Mouse (Mus musculus) bone marrow, adult 2 months (tissue): ENCODE data around the gene Dgcr2. TPM values are rescaled to one million over a fixed set of nuclear protein-coding genes. Genes with fewer than 3 reads are reported as not detected.

Experiments used
- H3K27ac ChIP-seq: fragments of 200-500 bp; 2 replicates; pipeline ENCODE4 v1.5.1; 2012; ENCODE audit warnings: low read depth, mild to moderate bottlenecking, control low read depth, inconsistent platforms, low read length; ENCODE audit not compliant: control insufficient read depth, poor library complexity, insufficient read depth
- H3K4me1 ChIP-seq: fragments of 200-500 bp; 2 replicates; pipeline ENCODE4 v1.6.1; 2011; ENCODE audit warnings: low read length; ENCODE audit not compliant: control insufficient read depth, insufficient read depth
- H3K4me3 ChIP-seq: fragments of 200-500 bp; replicated peaks from 2 replicates; pipeline ENCODE3; 2011; ENCODE audit warnings: mild to moderate bottlenecking, low read depth, low read length, control low read depth; ENCODE audit not compliant: control insufficient read depth
- CTCF ChIP-seq: fragments of 200-500 bp; IDR thresholded peaks from 2 replicates; pipeline ENCODE4 v1.5.1; 2011; ENCODE audit warnings: low read length, control low read depth; ENCODE audit not compliant: control insufficient read depth, insufficient read depth
- POLR2A ChIP-seq: fragments of 200-500 bp; IDR thresholded peaks from 2 replicates; pipeline ENCODE4 v1.6.1; 2011; ENCODE audit warnings: low read depth, mild to moderate bottlenecking, control low read depth, low read length, borderline replicate concordance; ENCODE audit not compliant: control insufficient read depth
- WGBS: fragments of 180-500 bp; shearing (Covaris S2); methylation state at CpG from one replicate; pipeline ENCODE4 v1.1.7; 2018; 5-methylcytosine and 5-hydroxymethylcytosine counted together
- polyA plus RNA-seq: library from polyadenylated mRNA; stranded (reverse); fragments of >200 nt; gene quantifications from 2 replicates; pipeline ENCODE4 v1.2.4, GENCODE M21; 2011; ENCODE audit warnings: low replicate concordance; ENCODE audit not compliant: missing spikeins, insufficient read depth, insufficient read length

Gene Dgcr2
- polyA plus RNA-seq, 1 experiment: 22.4 TPM

DNA sequence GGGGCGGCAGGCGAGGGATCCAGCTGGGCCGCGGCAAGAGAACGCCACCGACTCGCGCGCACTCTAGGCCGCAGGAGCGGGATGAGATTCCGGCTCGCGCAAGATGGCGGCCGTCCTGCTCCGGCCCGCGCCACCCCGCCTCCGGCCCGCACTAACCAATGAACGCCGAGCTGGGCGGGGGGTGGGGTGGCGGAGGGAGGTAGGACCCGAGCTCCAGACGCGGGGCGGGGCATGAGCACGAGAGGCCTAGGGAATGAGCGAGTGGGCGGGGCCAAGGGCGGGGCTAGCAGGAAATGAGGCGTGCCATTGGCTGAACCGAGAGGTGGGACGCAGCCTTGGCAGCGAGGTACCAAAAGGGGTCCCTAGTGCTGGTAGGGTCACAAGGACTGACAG lies 6.8 kb downstream of the Dgcr2 start, which contains the start of gene Gm20518:
Gene Gm20518 (minus strand): TSS at position 105 of the 393 bp plus-strand sequence.
- WGBS: under 1% methylated on average over 38 of the region's 38 CpGs
- H3K4me1 ChIP-seq: peaks cover 2% of the 10 kb centered on the region; the same call in 1 of the 2 replicates
- peak within 1 kb of the TSS; percentile 92 for H3K27ac ChIP-seq
- peak within 1 kb of the TSS; percentile 94 for H3K4me3 ChIP-seq
- TF ChIP-seq CTCF: no peak
- TF ChIP-seq POLR2A: peak; percentile 86

DNA sequence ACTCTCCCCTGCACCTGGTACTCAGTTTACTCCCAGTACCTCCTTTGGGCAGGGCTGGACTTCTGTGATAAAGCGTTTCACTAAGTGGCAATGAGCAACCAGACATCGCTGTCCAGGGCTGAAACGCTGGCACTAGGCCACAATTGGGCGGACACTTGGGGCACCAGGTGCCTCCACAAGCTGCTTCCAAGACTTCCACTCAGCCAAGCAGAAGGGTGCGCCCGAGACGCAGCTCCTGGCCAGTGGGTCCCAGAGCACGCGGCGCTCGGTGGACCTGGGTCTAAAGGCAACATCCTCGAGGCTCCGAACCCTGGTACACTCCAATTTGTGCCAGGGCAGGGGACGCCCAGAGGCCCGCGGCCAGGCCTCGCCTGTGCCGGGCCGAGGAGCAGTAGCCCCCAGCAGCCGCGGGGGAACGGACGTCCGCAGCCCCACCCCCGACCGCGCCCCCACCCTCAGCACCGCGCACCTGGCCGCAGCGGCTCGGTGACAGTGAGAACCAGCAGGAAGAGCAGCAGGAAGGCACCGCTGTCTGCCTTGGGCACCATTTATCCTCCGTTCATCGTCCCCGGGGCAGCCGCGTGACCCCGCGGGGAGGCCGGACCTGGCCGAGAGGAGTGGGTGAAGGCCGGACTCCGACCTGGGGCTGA lies 7.3 kb downstream of the Dgcr2 start:
- TF ChIP-seq POLR2A (no peak), CTCF (no peak)
- peaks cover 2% of the 10 kb centered on the region; the same call in 1 of the 2 replicates for H3K4me1 ChIP-seq
- H3K27ac ChIP-seq: peak overlapping the region; percentile 92
- WGBS: under 1% methylated on average over 44 of the region's 44 CpGs
- peak overlapping the region; percentile 94 for H3K4me3 ChIP-seq

- Histone ChIP-seq H3K4me3 (peak overlapping the region; percentile 25), H3K27ac (no peak overlapping the region), H3K4me1 (peaks cover 2% of the 10 kb centered on the region; the same call in 1 of the 2 replicates)
- TF ChIP-seq POLR2A (no peak), CTCF (no peak)
- WGBS: 81% methylated on average over 2 of the region's 2 CpGs
Observed at GRCm38 (mm10) chr16:17890342-17890727, 8.0 kb downstream of the Dgcr2 start.

DNA sequence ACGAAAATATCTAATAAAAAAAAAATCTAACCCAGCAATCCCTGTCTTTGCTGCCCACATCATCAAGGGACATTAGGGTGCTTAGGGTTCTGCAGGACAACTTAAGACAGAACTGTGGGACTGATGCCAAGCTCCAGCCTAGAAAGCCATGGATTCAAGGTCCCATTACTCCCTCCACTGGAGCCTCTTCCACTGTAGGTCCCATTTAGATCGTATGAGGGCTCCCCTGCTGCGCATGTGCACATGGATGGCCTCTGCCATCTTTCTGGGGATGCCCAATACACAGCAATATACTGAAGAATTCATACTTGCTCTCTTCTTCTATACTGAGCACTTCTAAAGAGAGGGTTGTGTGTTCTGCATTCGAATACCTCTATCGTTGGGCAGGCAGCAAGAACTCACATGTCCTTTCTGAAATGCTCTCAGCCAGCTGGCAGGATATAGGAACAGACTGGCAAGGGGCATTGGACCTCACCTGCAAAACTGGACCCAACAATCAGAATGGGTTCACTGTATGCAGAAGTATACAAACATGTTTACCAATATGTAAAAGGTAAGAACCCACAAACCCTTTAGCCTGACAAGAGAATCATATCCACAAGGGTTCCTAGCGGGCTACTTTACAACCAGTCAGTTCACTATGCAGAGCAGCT lies 8.5 kb downstream of the Dgcr2 start:
- no peak for TF ChIP-seq POLR2A
- no peak for TF ChIP-seq CTCF
- 80% methylated on average over 6 of the region's 6 CpGs for WGBS
- H3K4me3 ChIP-seq: no peak overlapping the region
- H3K4me1 ChIP-seq: peaks cover 2% of the 10 kb centered on the region; the same call in 1 of the 2 replicates
- no peak overlapping the region for H3K27ac ChIP-seq

GRCm38 (mm10) chr16:17884116-17884515 lies 14.2 kb downstream of the Dgcr2 start:
- no peak overlapping the region for H3K4me3 ChIP-seq
- no peak for TF ChIP-seq CTCF
- TF ChIP-seq POLR2A: no peak
- WGBS: 81% methylated on average over 6 of the region's 6 CpGs
- H3K27ac ChIP-seq: no peak overlapping the region
- no peaks in the 10 kb centered on the region; the same call in 1 of the 2 replicates for H3K4me1 ChIP-seq

GRCm38 (mm10) chr16:17882196-17882595 lies 16.2 kb downstream of the Dgcr2 start:
- no peaks in the 10 kb centered on the region; the same call in 1 of the 2 replicates for H3K4me1 ChIP-seq
- no peak overlapping the region for H3K27ac ChIP-seq
- H3K4me3 ChIP-seq: no peak overlapping the region
- no peak for TF ChIP-seq POLR2A
- TF ChIP-seq CTCF: no peak

DNA sequence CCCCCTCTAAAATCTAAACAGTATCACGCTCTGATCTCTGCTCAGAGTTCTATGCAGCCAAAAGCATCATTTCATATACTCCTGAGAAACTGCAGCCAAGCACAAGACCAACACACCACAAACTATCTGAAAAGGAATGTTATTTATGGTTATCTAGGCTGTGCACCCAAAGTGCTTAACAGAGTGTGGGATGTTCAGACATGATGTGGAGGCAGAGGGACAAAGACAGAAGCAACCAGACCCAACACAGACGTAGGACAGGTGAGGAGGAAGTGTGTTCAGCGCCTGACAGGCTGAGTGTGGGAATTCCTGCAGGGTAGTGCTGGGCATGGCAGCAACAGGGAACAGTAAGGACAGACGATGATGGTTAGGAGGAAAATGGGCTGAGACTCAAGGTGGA lies 18.8 kb downstream of the Dgcr2 start:
- TF ChIP-seq POLR2A: no peak
- TF ChIP-seq CTCF: no peak
- WGBS: 89% methylated on average over 4 of the region's 4 CpGs
- Histone ChIP-seq H3K4me3 (no peak overlapping the region), H3K27ac (no peak overlapping the region), H3K4me1 (no peaks in the 10 kb centered on the region; the same call in 1 of the 2 replicates)

GRCm38 (mm10) chr16:17876096-17876495 lies 22.3 kb downstream of the Dgcr2 start:
- Histone ChIP-seq H3K4me3 (no peak overlapping the region), H3K27ac (no peak overlapping the region), H3K4me1 (no peaks in the 10 kb centered on the region; the same call in 1 of the 2 replicates)
- TF ChIP-seq POLR2A (no peak), CTCF (no peak)
- WGBS: 84% methylated on average over 1 of the region's 1 CpGs

DNA sequence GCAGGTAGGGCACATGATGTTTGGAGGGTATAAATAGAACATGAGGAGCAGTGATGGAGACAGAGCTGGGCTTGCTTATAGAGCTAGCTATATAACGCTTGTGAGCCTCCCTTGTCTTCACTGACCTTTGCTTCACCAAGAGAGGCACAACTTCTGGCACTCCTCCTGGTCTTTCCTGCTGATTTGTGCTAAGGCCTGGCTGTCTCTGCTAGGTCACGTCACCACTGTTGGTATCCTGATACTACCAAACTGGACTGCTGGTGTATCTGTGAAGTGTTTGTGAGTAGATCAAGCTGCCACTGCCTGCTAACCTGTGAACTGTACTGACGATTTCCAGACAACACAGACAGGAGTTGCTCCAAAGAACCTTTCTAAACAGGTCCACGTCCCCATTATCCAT lies 23.2 kb downstream of the Dgcr2 start:
- 82% methylated on average over 4 of the region's 4 CpGs for WGBS

More for the DNA sequence above, 23.2 kb downstream of the Dgcr2 start:
- TF ChIP-seq POLR2A (no peak), CTCF (no peak)
- no peaks in the 10 kb centered on the region; the same call in 1 of the 2 replicates for H3K4me1 ChIP-seq
- no peak overlapping the region for H3K4me3 ChIP-seq
- H3K27ac ChIP-seq: no peak overlapping the region
